Mouse (Mus musculus): Measurements from ENCODE around the gene Apaf1. TPM values are rescaled to one million over a fixed set of nuclear protein-coding genes. Genes with fewer than 3 reads are reported as not detected.

Apaf1 gene
- polyA plus RNA-seq, 1 experiment from 2014 or later, result 21.8 TPM

DNA sequence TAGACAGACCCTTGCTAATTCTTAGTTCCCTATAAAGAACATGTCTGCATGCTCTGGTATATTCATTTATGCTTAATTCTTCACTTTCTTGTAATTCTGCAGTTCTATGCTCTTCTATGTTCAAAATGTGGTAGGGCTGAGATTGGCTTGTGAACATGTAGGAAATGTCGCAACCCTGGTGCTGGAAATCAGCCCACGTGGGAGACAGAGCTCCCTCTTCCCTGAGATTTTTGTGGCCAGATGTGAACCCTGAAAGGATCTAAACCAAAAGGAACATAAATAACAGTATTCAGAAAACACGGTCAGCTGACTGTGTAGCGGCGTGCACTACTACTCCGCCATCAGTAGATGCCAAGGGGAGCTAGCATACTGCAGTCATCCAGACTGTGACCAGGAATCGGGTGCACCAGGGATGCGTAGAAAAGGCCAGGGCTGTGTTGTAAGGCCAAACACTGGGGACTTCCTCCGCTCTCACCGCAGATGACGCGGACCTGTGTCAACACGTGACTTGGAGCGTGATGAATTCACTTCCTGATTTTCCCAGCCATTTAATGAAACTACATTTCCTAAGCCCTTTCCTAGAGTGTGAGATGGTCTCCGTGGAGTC is 129.4 kb downstream of the Apaf1 start:
- Histone ChIP-seq H3K4me3 (replicated peaks; ENCODE audit: low read length) (no peak overlapping the region), H3K36me3 (ENCODE audit: control insufficient read depth, insufficient read depth) (no peaks in the 10 kb centered on the region), H3K27ac (ENCODE audit: low read length) (no peak overlapping the region), H3K4me2 (ENCODE audit: low read length) (no peak overlapping the region), H3K9me3 (ENCODE audit: control insufficient read depth, low read length) (no peaks in the 10 kb centered on the region), H3K27me3 (replicated peaks; ENCODE audit: control insufficient read depth, insufficient read depth, low read length) (no peaks in the 10 kb centered on the region), H3K4me1 (replicated peaks; ENCODE audit: control insufficient read depth, insufficient read depth, low read length) (no peaks in the 10 kb centered on the region), H3K9ac (replicated peaks; ENCODE audit: low read depth, low read length) (no peak overlapping the region)
- no peak for ATAC-seq
- WGBS, result 95% methylated on average over 15 of the region's 15 CpGs

DNA sequence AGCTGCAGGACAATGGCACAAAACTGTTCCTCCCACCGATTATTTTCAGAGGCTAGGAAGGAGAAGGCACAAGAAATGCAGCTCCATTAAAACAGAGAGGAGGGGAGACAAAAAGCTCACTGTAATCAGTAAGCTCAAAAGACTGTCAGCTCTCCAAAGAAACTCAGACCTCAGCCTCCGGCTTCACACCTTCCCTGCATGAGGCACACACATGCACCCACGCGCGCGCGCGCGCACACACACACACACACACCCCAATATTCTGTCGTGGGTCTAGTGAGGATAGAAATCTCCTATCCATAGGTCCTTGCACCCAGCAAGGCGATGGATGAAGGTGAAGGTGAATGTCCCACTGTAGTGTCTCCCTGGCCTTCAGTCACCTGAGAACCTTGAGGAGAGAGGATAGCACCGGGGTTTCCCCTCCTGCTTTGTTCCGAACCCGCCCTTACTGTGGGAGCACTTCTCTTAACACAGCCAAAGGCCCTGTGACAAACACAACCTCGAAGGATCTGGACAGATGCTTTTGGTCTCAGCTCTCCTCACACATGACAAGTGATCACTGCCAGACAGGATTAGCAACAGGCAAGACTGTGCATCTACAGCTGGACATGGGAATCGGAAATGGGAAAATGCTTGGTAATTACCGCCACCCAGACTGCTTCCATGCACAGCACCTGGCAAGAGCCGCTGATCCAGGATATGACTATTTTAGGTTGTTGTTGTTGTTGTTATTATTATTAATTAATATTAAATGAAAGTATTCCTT is 134.8 kb downstream of the Apaf1 start:
- Histone ChIP-seq H3K27ac (ENCODE audit: low read length) (no peak overlapping the region), H3K9me3 (ENCODE audit: control insufficient read depth, low read length) (no peaks in the 10 kb centered on the region), H3K4me1 (replicated peaks; ENCODE audit: control insufficient read depth, insufficient read depth, low read length) (no peaks in the 10 kb centered on the region; the same call in 1 of the 2 replicates), H3K27me3 (replicated peaks; ENCODE audit: control insufficient read depth, insufficient read depth, low read length) (no peaks in the 10 kb centered on the region), H3K36me3 (ENCODE audit: control insufficient read depth, insufficient read depth) (peaks cover 4% of the 10 kb centered on the region; the same call in 1 of the 2 replicates), H3K9ac (replicated peaks; ENCODE audit: low read depth, low read length) (no peak overlapping the region), H3K4me3 (replicated peaks; ENCODE audit: low read length) (no peak overlapping the region), H3K4me2 (ENCODE audit: low read length) (no peak overlapping the region)
- ATAC-seq, result no peak
- WGBS, result 85% methylated on average over 18 of the region's 18 CpGs

DNA sequence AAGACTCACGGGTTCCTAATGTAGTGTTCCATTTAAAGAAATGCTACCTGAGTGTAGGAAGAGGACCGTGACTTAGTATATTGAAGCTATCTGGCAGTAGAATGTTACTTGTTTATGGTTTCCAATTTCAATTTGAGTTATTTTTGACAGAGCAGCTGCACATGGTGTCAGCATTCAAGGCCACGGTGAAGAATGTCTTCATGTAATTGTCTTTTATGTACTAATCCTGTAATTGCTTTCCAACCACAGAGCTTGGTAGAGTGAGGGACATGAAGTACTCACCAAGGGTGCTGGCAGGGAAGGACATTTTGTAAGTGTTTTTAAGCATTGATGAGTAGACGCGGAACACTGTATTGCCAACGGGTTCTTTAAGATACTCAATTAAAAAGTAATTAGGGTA is 135.5 kb downstream of the Apaf1 start:
- ATAC-seq, result no peak
- Histone ChIP-seq H3K9ac (replicated peaks; ENCODE audit: low read depth, low read length) (no peak overlapping the region), H3K4me1 (replicated peaks; ENCODE audit: control insufficient read depth, insufficient read depth, low read length) (no peaks in the 10 kb centered on the region; the same call in 1 of the 2 replicates), H3K9me3 (ENCODE audit: control insufficient read depth, low read length) (no peaks in the 10 kb centered on the region), H3K4me2 (ENCODE audit: low read length) (no peak overlapping the region), H3K4me3 (replicated peaks; ENCODE audit: low read length) (no peak overlapping the region), H3K27ac (ENCODE audit: low read length) (no peak overlapping the region), H3K27me3 (replicated peaks; ENCODE audit: control insufficient read depth, insufficient read depth, low read length) (no peaks in the 10 kb centered on the region), H3K36me3 (ENCODE audit: control insufficient read depth, insufficient read depth) (peaks cover 4% of the 10 kb centered on the region; the same call in 1 of the 2 replicates)
- 74% methylated on average over 6 of the region's 6 CpGs for WGBS

DNA sequence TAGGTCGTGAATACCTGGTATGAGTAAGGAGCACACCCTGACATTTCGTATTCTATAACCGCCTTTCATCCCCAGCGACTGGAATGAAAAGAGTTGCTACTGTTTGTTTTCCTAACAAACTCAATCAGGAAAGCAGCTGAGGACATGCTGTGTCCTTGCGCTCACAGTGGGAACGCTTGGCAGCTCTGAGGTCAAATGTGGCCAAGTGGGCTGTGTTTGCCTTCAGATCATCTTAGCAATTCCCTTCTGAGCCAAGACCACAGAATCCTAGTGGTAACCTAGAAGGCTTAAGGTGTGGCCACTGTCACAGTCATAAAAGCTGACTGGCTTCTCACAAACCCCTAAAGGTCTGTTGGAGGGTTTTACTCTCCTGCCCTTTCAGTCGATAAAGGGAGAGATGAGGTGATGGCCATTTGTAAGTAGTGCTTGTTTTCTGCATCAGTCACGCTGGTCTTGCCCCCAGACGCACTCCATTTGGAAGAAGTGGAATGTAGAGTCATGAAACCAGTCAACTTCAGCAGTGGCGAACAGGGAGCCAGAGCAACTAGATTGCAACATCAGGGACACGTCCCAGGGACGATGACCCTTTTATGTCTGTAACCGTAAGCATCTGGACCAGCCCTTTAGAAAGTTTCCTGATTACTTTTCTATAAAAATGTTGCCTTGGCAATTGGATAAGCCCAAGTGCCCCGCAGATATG is 140.4 kb downstream of the Apaf1 start:
- H3K27ac ChIP-seq (ENCODE audit: low read length), result no peak overlapping the region
- H3K27me3 ChIP-seq (replicated peaks; ENCODE audit: control insufficient read depth, insufficient read depth, low read length), result no peaks in the 10 kb centered on the region
- H3K9me3 ChIP-seq (ENCODE audit: control insufficient read depth, low read length), result no peaks in the 10 kb centered on the region
- H3K4me3 ChIP-seq (replicated peaks; ENCODE audit: low read length), result no peak overlapping the region
- WGBS, result 90% methylated on average over 14 of the region's 14 CpGs
- H3K4me2 ChIP-seq (ENCODE audit: low read length), result no peak overlapping the region
- peaks cover 4% of the 10 kb centered on the region; the same call in 1 of the 2 replicates for H3K36me3 ChIP-seq (ENCODE audit: control insufficient read depth, insufficient read depth)
- ATAC-seq, result no peak
- no peak overlapping the region for H3K9ac ChIP-seq (replicated peaks; ENCODE audit: low read depth, low read length)
- H3K4me1 ChIP-seq (replicated peaks; ENCODE audit: control insufficient read depth, insufficient read depth, low read length), result no peaks in the 10 kb centered on the region

DNA sequence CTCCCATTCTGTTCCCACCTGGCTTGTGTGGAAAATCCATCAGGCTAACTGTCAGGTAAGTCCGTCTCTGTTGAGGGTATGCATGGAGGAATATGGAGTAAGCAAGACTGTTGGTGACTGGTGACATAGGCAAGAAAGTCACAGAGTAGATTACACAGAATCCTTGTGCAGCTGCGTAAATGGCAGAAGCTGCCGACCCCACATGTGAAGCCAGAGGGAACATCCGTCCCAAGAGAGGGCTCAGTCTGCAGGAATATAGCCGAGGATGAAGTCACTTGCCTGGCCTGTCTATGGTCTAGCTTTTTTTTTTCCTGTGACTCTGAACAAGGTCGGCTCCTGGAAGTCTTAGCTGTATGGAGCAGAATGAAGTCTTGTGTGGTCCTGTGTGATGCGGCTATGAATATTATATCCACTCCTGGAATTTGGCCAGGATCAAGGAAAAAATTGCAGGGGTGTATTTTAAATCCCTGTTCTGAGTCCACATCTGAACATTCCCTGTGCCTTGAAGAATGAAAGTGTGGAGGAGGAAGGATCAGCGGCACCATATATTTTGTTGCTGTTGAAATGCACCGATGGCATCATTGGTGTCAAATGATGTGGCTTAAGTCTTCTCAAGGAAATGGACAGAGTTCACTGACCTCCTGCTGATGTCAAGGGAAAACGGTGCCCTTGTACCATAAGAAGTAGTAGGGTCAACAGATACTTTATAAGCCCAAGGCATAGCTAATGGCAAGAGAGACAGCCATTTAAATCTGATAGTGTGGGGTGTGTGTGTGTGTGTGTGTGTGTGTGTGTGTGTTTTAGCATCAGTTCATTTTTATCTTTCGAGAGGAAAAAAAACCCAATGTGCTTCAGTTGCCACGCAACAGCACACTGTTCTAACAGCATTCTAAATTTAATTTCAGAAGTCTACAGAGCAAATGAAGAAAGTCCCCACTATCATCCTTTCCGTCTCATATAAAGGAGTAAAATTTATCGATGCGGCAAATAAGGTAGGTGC is 141.7 kb downstream of the Apaf1 start:
- Histone ChIP-seq H3K27ac (ENCODE audit: low read length) (no peak overlapping the region), H3K9me3 (ENCODE audit: control insufficient read depth, low read length) (no peaks in the 10 kb centered on the region), H3K27me3 (replicated peaks; ENCODE audit: control insufficient read depth, insufficient read depth, low read length) (no peaks in the 10 kb centered on the region), H3K9ac (replicated peaks; ENCODE audit: low read depth, low read length) (no peak overlapping the region), H3K36me3 (ENCODE audit: control insufficient read depth, insufficient read depth) (peaks cover 4% of the 10 kb centered on the region; the same call in 1 of the 2 replicates), H3K4me1 (replicated peaks; ENCODE audit: control insufficient read depth, insufficient read depth, low read length) (no peaks in the 10 kb centered on the region), H3K4me3 (replicated peaks; ENCODE audit: low read length) (no peak overlapping the region), H3K4me2 (ENCODE audit: low read length) (no peak overlapping the region)
- ATAC-seq, result no peak
- WGBS, result 88% methylated on average over 15 of the region's 15 CpGs

Other genes with a start within 250 kb of the Apaf1 start
- gene Ikbip, start 170 bp upstream of the Apaf1 start, polyA plus RNA-seq (2015; fragmentation: Nextera tagmentation; extraction: Ambion mirVana), result 12.1 and 12.9 TPM in 2 replicates
- 482 and 491 TPM in 2 replicates for gene Slc25a3, start 41.3 kb upstream of the Apaf1 start, polyA plus RNA-seq (2015; fragmentation: Nextera tagmentation; extraction: Ambion mirVana)
- gene Tmpo, start 98.5 kb upstream of the Apaf1 start, polyA plus RNA-seq (2015; fragmentation: Nextera tagmentation; extraction: Ambion mirVana), result 139 and 173 TPM in 2 replicates

Measured in forebrain, embryonic 16.5 days (tissue).